22 mouse cellular contexts compared by ENCODE assay signal in the genomic region with DNA sequence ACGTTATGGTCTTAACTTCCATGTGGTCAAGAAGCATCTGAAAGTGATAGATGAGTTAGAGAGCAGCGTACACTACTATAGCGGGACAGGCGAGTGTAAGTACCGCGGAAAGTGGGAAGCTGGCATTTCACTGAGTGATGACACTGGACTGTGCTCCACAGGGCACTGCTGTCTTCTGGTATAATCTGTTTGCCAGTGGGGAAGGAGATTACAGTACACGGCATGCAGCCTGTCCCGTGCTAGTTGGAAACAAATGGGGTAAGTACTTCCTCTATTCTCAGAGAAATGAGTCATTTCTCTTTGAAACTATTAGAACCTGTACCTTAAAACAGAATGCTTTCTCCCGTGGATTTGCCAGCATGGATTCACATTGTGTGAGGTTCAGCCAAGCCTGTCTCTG. TPM values are rescaled to one million over a fixed set of nuclear protein-coding genes. Genes with fewer than 3 reads are reported as not detected.
"Had no signal": no experiment of that assay in that cellular context is flagged by ENCODE, and none has a peak within 500 bp of the region (broad histone marks: within the 10 kb centered on the region; RNA-seq: fewer than 3 reads in every experiment).

No protein-coding gene starts in this region.

- DNase-seq: kidney, adult 18-20 months; kidney, adult 9 months; kidney, postnatal 14 days; kidney, postnatal 4 days; liver, embryonic 13.5 days; lung, adult 2 months; thymus, adult 18-20 months; thymus, postnatal 36 days had no signal

- H3K27me3 ChIP-seq: liver, embryonic 13.5 days; midbrain, embryonic 13.5 days; neural tube, embryonic 13.5 days had no signal

- H3K4me3 ChIP-seq: liver, embryonic 13.5 days; midbrain, embryonic 10.5 days; midbrain, embryonic 13.5 days; myocyte; neural tube, embryonic 13.5 days had no signal

- H3K4me1 ChIP-seq: midbrain, embryonic 13.5 days; neural tube, embryonic 13.5 days had no signal

- H3K27ac ChIP-seq: liver, embryonic 13.5 days; midbrain, embryonic 10.5 days; midbrain, embryonic 13.5 days; neural tube, embryonic 13.5 days had no signal

- H3K4me2 ChIP-seq: liver, embryonic 13.5 days; midbrain, embryonic 13.5 days; neural tube, embryonic 13.5 days had no signal

- H3K9me3 ChIP-seq: liver, embryonic 13.5 days; midbrain, embryonic 10.5 days; midbrain, embryonic 13.5 days; neural tube, embryonic 13.5 days had no signal

- ATAC-seq: midbrain, embryonic 13.5 days; midbrain, embryonic 16.5 days had no signal

- H3K9ac ChIP-seq: liver, embryonic 13.5 days; midbrain, embryonic 13.5 days; neural tube, embryonic 13.5 days had no signal

RNA-seq across cellular contexts. Expression of a gene that starts 26.0 kb away (rescaled TPM):
- polyA plus RNA-seq: neural tube, embryonic 13.5 days had no signal

RNA-seq across cellular contexts. Expression of a gene that starts 34.0 kb away (rescaled TPM):
- total RNA-seq: layer of hippocampus, adult 18-20 months; layer of hippocampus, postnatal 25 days; left cerebral cortex, adult 18-20 months; left cerebral cortex, postnatal 36 days; monocyte, adult 5-6 weeks; neutrophil, adult 5-6 weeks had no signal
- polyA plus RNA-seq: limb, embryonic 11.5 days; limb, embryonic 14.5 days; midbrain, embryonic 10.5 days; midbrain, embryonic 13.5 days; midbrain, embryonic 16.5 days; myocyte; neural tube, embryonic 13.5 days; spleen, adult 2 months had no signal
